Mouse (Mus musculus) frontal cortex, postnatal 10 days (tissue): Measurements from ENCODE around the gene Sdhaf3.

ENCODE experiments used
- DNase-seq, 2 experiments: peaks; one replicate each; pipeline ENCODE4 v3.0.0; 2022; ENCODE audit warnings: low spot score in 2 of 2, mixed read lengths in 1 of 2

The Sdhaf3 gene

GRCm38 (mm10) chr6:7068782-7069181, 113.0 kb downstream of the Sdhaf3 start:
- no peak for DNase-seq

DNA sequence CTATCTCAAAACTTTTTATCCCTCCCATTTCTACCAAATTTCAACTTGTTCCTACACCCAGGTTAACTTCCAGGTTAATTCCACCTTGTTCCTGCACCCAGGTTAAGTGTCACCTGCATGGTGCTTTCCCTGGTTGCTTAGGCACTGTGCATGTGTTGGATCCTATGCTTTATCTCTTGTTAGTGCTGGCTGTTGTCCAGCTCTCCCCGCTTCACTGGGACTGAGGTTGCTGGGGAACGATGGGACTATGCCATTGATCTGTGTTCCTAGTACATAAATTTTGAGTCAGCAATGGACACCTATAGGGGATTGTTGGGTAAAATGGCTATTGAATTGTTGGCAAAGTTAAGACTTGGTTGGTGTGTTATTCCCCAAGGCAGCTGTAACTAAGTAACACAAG, 113.7 kb downstream of the Sdhaf3 start:
- no peak for DNase-seq

- DNase-seq = no peak
Measured at GRCm38 (mm10) chr6:7082054-7082453, 126.2 kb downstream of the Sdhaf3 start.

- DNase-seq = no peak
Measured at GRCm38 (mm10) chr6:7082467-7083259, 126.9 kb downstream of the Sdhaf3 start.

GRCm38 (mm10) chr6:7083661-7084060, 127.9 kb downstream of the Sdhaf3 start:
- peak in 1 of 2 experiments; percentile 10 for DNase-seq

DNA sequence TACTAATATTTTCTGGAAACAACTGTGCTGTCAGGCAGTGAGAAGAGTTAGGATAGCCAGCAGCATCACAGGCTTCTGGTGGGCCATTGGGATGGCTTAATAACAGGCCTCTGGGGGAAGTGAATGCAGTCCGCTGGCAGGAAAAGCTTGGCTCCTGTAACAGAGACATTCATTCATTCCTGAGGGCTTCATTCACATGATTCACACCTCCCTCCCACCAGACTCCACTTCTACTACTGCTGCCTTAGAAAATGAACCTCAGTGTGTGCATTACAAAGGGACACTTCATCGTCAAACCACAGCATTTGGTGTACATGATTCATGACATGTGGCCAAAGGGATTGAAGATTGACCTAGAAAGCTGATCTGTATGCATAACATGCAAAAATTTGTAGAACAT, 128.6 kb downstream of the Sdhaf3 start:
- DNase-seq = no peak

- DNase-seq = no peak
Measured at GRCm38 (mm10) chr6:7085506-7085905, 129.7 kb downstream of the Sdhaf3 start.

DNA sequence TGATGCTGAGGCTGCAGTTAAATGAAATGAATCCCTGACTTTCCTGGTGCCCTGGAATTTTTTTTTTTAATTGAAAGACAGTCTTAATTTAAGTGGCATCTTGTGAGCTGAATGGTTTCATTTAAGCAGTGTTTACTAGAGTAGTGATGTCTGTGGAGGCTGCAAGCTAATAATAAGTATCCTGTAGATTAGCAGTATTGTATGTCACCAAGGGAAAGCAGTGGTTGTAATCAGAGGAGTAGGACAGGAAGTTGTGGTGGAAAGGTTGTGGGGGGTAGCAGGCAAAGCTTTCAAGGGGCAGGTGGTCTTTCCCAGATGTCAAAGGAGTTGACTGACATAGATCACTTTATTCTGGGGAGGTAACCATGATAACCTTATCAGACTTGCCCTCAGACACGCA, 136.3 kb downstream of the Sdhaf3 start:
- DNase-seq = no peak
